44 mouse cellular contexts compared by ENCODE assay signal in genomic region chr15:100334629-100335028, GRCm38 (mm10). TPM values are rescaled to one million over a fixed set of nuclear protein-coding genes. Genes with fewer than 3 reads are reported as not detected.
"Had no signal": no experiment of that assay in that cellular context is flagged by ENCODE, and none has a peak within 500 bp of the region (broad histone marks: within the 10 kb centered on the region; RNA-seq: fewer than 3 reads in every experiment).

Mettl7a3 (plus strand) TSS chr15:100334929.

- H3K36me3 ChIP-seq: heart, embryonic 10.5 days; heart, embryonic 12.5 days; heart, embryonic 13.5 days; heart, embryonic 15.5 days; hindbrain, embryonic 10.5 days; hindbrain, embryonic 12.5 days; hindbrain, embryonic 13.5 days; hindbrain, embryonic 15.5 days; intestine, embryonic 15.5 days; kidney, embryonic 15.5 days had no signal

- H3K4me2 ChIP-seq: heart, embryonic 11.5 days; heart, embryonic 12.5 days; heart, embryonic 13.5 days; heart, embryonic 15.5 days; hindbrain, embryonic 12.5 days; hindbrain, embryonic 13.5 days; hindbrain, embryonic 14.5 days; hindbrain, embryonic 15.5 days; intestine, embryonic 15.5 days; kidney, embryonic 15.5 days had no signal

- H3K9me3 ChIP-seq: heart, embryonic 10.5 days; heart, embryonic 12.5 days; heart, embryonic 13.5 days; heart, embryonic 15.5 days; hindbrain, embryonic 10.5 days; hindbrain, embryonic 12.5 days; hindbrain, embryonic 13.5 days; hindbrain, embryonic 15.5 days; intestine, embryonic 15.5 days; kidney, embryonic 15.5 days had no signal

- DNase-seq: heart, postnatal 10 days; heart, postnatal 14 days; heart, postnatal 36 days; heart, postnatal 4 days; kidney, adult 11 months; kidney, adult 18-20 months; kidney, adult 2 months; kidney, adult 8-10 months; kidney, adult 9 months; kidney, postnatal 10 days; kidney, postnatal 14 days; kidney, postnatal 25 days; kidney, postnatal 36 days; kidney, postnatal 4 days; layer of hippocampus, adult 9-11 months; layer of hippocampus, postnatal 36 days had no signal

- ATAC-seq: hindbrain, embryonic 16.5 days; hindbrain, postnatal 0 days; inflammation-experienced regulatory T-cells, adult 6 months; intestine, embryonic 15.5 days; intestine, embryonic 16.5 days; intestine, postnatal 0 days had no signal

- H3K27ac ChIP-seq: heart, embryonic 10.5 days; heart, embryonic 13.5 days; heart, embryonic 15.5 days; hindbrain, embryonic 10.5 days; hindbrain, embryonic 12.5 days; hindbrain, embryonic 13.5 days; hindbrain, embryonic 14.5 days; hindbrain, embryonic 15.5 days; hindbrain, postnatal 0 days; intestine, embryonic 15.5 days; kidney, embryonic 15.5 days; kidney, postnatal 0 days; layer of hippocampus, adult 2 months had no signal

- H3K27me3 ChIP-seq: heart, embryonic 12.5 days; heart, embryonic 13.5 days; heart, embryonic 15.5 days; hindbrain, embryonic 12.5 days; hindbrain, embryonic 13.5 days; hindbrain, embryonic 15.5 days; intestine, embryonic 15.5 days; kidney, embryonic 15.5 days had no signal

- H3K4me3 ChIP-seq: heart, embryonic 10.5 days; heart, embryonic 12.5 days; heart, embryonic 13.5 days; heart, embryonic 15.5 days; hindbrain, embryonic 10.5 days; hindbrain, embryonic 12.5 days; hindbrain, embryonic 13.5 days; hindbrain, embryonic 15.5 days; intestine, embryonic 15.5 days; kidney, embryonic 15.5 days; layer of hippocampus, adult 2 months had no signal

- H3K9ac ChIP-seq: heart, embryonic 12.5 days; heart, embryonic 13.5 days; heart, embryonic 15.5 days; hindbrain, embryonic 12.5 days; hindbrain, embryonic 13.5 days; hindbrain, embryonic 14.5 days; hindbrain, embryonic 15.5 days; intestine, embryonic 15.5 days; kidney, embryonic 15.5 days had no signal

- H3K4me1 ChIP-seq: heart, embryonic 10.5 days; heart, embryonic 12.5 days; heart, embryonic 13.5 days; heart, embryonic 15.5 days; hindbrain, embryonic 10.5 days; hindbrain, embryonic 12.5 days; hindbrain, embryonic 15.5 days; intestine, embryonic 15.5 days; kidney, embryonic 15.5 days had no signal

RNA-seq across cellular contexts. Expression of gene Mettl7a3, which starts in this region (rescaled TPM):
- total RNA-seq: heart, postnatal 10 days; heart, postnatal 14 days; heart, postnatal 36 days; heart, postnatal 4 days; hematopoietic stem cell, adult 5-6 weeks; layer of hippocampus, postnatal 10 days; layer of hippocampus, postnatal 14 days had no signal
- polyA plus RNA-seq: heart, embryonic 10.5 days; heart, embryonic 11.5 days; heart, embryonic 12.5 days; heart, embryonic 13.5 days; heart, embryonic 14.5 days; heart, embryonic 15.5 days; heart, embryonic 16.5 days; heart, postnatal 0 days; hindbrain, embryonic 10.5 days; hindbrain, embryonic 14.5 days; inflammation-experienced regulatory T-cells, adult 6 months; intestine, embryonic 14.5 days; intestine, embryonic 16.5 days; intestine, postnatal 0 days; kidney, embryonic 14.5 days; kidney, embryonic 15.5 days; large intestine, adult 2 months had no signal
